Mouse (Mus musculus) C2C12 (cell line): Measurements from ENCODE around the gene Zic2. TPM values are rescaled to one million over a fixed set of nuclear protein-coding genes. Genes with fewer than 3 reads are reported as not detected.
A peak's percentile ranks its signal among the peaks of the same experiment; 100 is the strongest.

Experiments used
- H3K27me3 ChIP-seq: one replicate; pipeline ENCODE4 v1.6.1; 2011; ENCODE audit not compliant: control insufficient read depth, insufficient read depth, insufficient read length
- H3K36me3 ChIP-seq: one replicate; pipeline ENCODE4 v1.6.1; 2011; ENCODE audit not compliant: control insufficient read depth, insufficient read depth
- H3K4me3 ChIP-seq: one replicate; pipeline ENCODE4 v1.5.1; 2011; ENCODE audit warnings: mild to moderate bottlenecking, control low read depth; ENCODE audit not compliant: poor library complexity, insufficient read depth, severe bottlenecking
- H3K79me2 ChIP-seq: one replicate; pipeline ENCODE4 v1.6.1; 2011; ENCODE audit not compliant: control insufficient read depth, insufficient read depth
- H3K79me3 ChIP-seq: one replicate; pipeline ENCODE4 v1.6.1; 2011; ENCODE audit warnings: low read depth, control low read depth
- H3ac ChIP-seq: one replicate; pipeline ENCODE3; 2011; ENCODE audit warnings: low read depth; ENCODE audit not compliant: control insufficient read depth, insufficient read length
- CEBPB ChIP-seq: IDR thresholded peaks from one replicate; pipeline ENCODE4 v1.6.1; 2011; ENCODE audit warnings: low read depth, mild to moderate bottlenecking, control low read depth, moderate library complexity
- CTCF ChIP-seq: IDR thresholded peaks from one replicate; pipeline ENCODE4 v1.5.1; 2011; ENCODE audit not compliant: control insufficient read depth, insufficient read depth, insufficient read length
- FOSL1 ChIP-seq: IDR thresholded peaks from one replicate; pipeline ENCODE4 v1.8.0; 2011; ENCODE audit warnings: mild to moderate bottlenecking, low read length; ENCODE audit not compliant: poor library complexity, insufficient read depth, severe bottlenecking
- MAX ChIP-seq: IDR thresholded peaks from one replicate; pipeline ENCODE4 v1.6.1; 2011; ENCODE audit warnings: mild to moderate bottlenecking, control low read depth
- MYOD1 ChIP-seq: IDR thresholded peaks from one replicate; pipeline ENCODE4 v1.6.1; 2011; ENCODE audit warnings: low read depth; ENCODE audit not compliant: control insufficient read depth, insufficient read length
- MYOG ChIP-seq: IDR thresholded peaks from one replicate; pipeline ENCODE4 v1.6.1; 2011; ENCODE audit not compliant: control insufficient read depth, insufficient read length; ENCODE audit errors: extremely low read depth
- USF1 ChIP-seq: IDR thresholded peaks from one replicate; pipeline ENCODE4 v1.6.1; 2011; ENCODE audit warnings: low read depth, mild to moderate bottlenecking, control low read depth, moderate library complexity
- long read RNA-seq, 2 experiments: library from polyadenylated mRNA; unstranded; transcript quantifications; one replicate each; pipeline ENCODE4 v2.0.0; 2019 to 2020
- polyA plus RNA-seq: library from polyadenylated mRNA; unstranded; fragments of >200 nt; fragmentation: generic; extraction: Trizol; gene quantifications from one replicate; pipeline ENCODE4 v1.2.1, GENCODE M21; 2012; ENCODE audit warnings: missing spikeins

The Zic2 gene
- polyA plus RNA-seq: 2.5 TPM
- long read RNA-seq, experiment 1: 0 reads
- long read RNA-seq, experiment 2: 0 reads

DNA sequence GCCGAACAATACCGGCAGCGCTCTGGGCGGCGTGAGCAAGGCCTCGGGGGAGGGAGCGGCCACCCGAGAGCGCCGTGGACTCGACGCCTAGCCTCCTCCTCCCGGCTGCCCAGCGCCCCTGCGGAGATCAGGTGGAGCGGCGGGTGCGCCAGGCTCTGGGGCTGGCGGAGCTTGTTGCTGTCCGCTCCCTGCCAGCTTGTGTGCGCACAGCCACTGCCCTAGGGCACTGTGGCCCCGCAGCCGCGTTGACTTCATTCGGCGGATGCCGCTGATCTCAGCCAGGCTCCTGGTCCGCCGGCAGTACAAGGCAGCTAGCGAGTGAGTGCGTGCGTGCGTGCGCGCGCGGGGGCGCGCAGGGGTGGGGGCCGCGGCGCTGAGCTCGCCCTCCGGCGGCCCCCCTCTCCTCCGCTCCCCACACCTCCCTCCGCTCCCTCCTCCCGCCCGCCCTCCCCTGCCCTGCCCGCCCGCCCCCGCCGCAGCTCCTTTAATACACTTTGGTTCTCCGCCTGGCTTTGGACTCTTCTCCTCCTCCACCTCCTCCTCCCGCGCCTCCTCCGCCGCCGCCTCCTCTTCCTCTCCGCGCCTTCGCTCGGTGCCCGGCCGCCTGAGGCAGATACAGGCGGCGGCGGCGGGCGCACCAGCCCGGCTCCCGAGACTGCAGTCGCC, at the start of gene Zic2:
Gene Zic2 (plus strand): TSS at position 545 of the 666 bp plus-strand sequence.
- Histone ChIP-seq H3ac (peak within 1 kb of the TSS; percentile 58), H3K27me3 (peaks cover 27% of the 10 kb centered on the region), H3K79me2 (peaks cover 17% of the 10 kb centered on the region), H3K79me3 (peaks cover 2% of the 10 kb centered on the region), H3K36me3 (no peaks in the 10 kb centered on the region), H3K4me3 (peak within 1 kb of the TSS; percentile 39)
- TF ChIP-seq CTCF: no peak
- no peak for TF ChIP-seq MAX

- H3K4me3 ChIP-seq: no peak overlapping the region
- no peaks in the 10 kb centered on the region for H3K79me3 ChIP-seq
- no peak for TF ChIP-seq MYOG
- no peak for TF ChIP-seq CTCF
- no peak for TF ChIP-seq MYOD1
- no peak for TF ChIP-seq MAX
- TF ChIP-seq FOSL1: no peak
- no peak for TF ChIP-seq USF1
- no peak for TF ChIP-seq CEBPB
- H3K36me3 ChIP-seq: no peaks in the 10 kb centered on the region
- no peaks in the 10 kb centered on the region for H3K79me2 ChIP-seq
- no peak overlapping the region for H3ac ChIP-seq
- H3K27me3 ChIP-seq: no peaks in the 10 kb centered on the region
Observed at GRCm38 (mm10) chr14:122426529-122427203, 48.6 kb upstream of the Zic2 start.

DNA sequence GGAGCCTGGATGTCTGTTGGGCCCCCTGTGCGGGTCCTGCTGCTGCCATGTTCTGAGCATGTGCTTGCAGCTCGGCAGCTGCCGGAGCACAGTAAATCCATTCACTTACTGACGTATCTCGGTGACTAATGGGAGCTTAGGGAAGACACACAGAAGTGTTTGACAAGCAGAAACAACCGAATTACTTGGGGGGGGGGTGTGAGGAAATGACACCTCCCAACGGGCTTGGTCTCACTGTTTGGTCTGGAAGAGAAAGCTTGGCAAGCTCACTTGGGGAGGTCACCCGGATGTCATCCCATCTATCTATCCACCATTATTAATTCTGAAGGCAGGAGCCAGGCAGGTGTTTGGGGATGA, 48.1 kb upstream of the Zic2 start:
- Histone ChIP-seq H3ac (no peak overlapping the region), H3K4me3 (no peak overlapping the region), H3K79me3 (no peaks in the 10 kb centered on the region), H3K36me3 (no peaks in the 10 kb centered on the region), H3K27me3 (no peaks in the 10 kb centered on the region), H3K79me2 (no peaks in the 10 kb centered on the region)
- no peak for TF ChIP-seq USF1
- TF ChIP-seq MYOG: no peak
- TF ChIP-seq CTCF: no peak

GRCm38 (mm10) chr14:122427654-122428053, 47.6 kb upstream of the Zic2 start:
- no peaks in the 10 kb centered on the region for H3K79me3 ChIP-seq
- TF ChIP-seq CEBPB (no peak), MAX (no peak), MYOG (no peak), USF1 (no peak), FOSL1 (no peak), MYOD1 (no peak)
- H3K4me3 ChIP-seq: no peak overlapping the region
- H3ac ChIP-seq: no peak overlapping the region
- H3K27me3 ChIP-seq: no peaks in the 10 kb centered on the region
- no peaks in the 10 kb centered on the region for H3K36me3 ChIP-seq
- H3K79me2 ChIP-seq: no peaks in the 10 kb centered on the region

DNA sequence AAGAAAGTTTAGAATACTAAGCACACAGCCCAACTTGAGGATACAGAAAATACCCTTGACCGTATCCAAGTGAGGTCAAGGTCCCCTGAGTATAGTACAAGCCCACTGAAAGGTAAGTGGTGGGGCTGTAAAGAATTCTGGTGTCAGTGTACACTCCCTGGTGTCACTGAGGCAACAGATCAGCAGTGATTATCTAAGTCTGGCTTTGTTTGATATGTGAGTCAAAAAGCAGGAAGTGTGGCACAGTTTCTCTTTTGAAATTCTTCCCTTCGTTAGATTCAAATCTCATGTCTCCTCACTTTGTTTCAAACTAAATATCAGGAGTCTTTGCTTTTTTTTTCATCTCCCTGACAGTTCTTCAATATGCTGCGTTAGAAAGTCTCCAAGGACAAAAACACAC, 42.7 kb upstream of the Zic2 start:
- Histone ChIP-seq H3K4me3 (no peak overlapping the region), H3K27me3 (no peaks in the 10 kb centered on the region), H3K79me2 (no peaks in the 10 kb centered on the region), H3K36me3 (no peaks in the 10 kb centered on the region), H3K79me3 (no peaks in the 10 kb centered on the region), H3ac (no peak overlapping the region)
- TF ChIP-seq USF1 (no peak), CTCF (no peak), FOSL1 (no peak), CEBPB (no peak), MAX (no peak), MYOD1 (no peak), MYOG (no peak)

- H3K4me3 ChIP-seq: no peak overlapping the region
Observed at GRCm38 (mm10) chr14:122434039-122434438, 41.2 kb upstream of the Zic2 start.

More at GRCm38 (mm10) chr14:122434039-122434438, 41.2 kb upstream of the Zic2 start:
- Histone ChIP-seq H3ac (no peak overlapping the region), H3K79me3 (no peaks in the 10 kb centered on the region), H3K36me3 (no peaks in the 10 kb centered on the region), H3K79me2 (no peaks in the 10 kb centered on the region), H3K27me3 (no peaks in the 10 kb centered on the region)
- TF ChIP-seq CEBPB (no peak), MAX (no peak), MYOG (no peak), MYOD1 (no peak), CTCF (no peak), FOSL1 (no peak), USF1 (no peak)
